14 mouse cellular contexts compared by ENCODE assay signal in the genomic region with DNA sequence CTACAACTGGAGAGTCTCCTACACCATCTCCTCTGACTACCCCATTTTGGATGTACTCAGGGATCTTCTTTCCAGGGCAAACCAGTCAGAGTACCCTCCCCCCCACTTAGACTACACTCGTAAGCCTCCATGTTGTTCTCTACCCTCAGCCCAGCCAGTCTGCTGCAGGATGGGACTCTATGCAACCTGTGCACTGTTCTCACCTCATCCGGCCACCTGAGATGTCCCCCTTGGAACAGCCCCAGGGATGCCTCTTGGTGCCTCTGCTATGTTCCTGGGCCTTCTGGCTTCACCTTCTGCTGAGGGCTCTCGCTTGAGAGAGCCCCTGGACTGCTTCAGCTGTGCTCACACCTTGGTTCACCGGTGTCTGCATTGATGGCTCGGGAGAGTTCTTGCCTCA.
A peak's percentile ranks its signal among the peaks of the same experiment; 100 is the strongest.
DNase-seq lines count a peak whose midpoint lies in the region; ATAC-seq and TF ChIP-seq lines count a peak whose summit lies in the region.
"Had no signal": no experiment of that assay in that cellular context is flagged by ENCODE, and none has a peak within 500 bp of the region (broad histone marks: within the 10 kb centered on the region; RNA-seq: fewer than 3 reads in every experiment).

No protein-coding gene starts in this region.

- H3K4me1 ChIP-seq in cerebellum, adult 2 months (ENCODE audit: control insufficient read depth, insufficient read depth, low read length): peaks cover 45% of the 10 kb centered on the region
- peaks cover 15% of the 10 kb centered on the region for H3K4me1 ChIP-seq in limb, embryonic 11.5 days (ENCODE audit: control insufficient read depth, insufficient read depth, low read length)
- peaks cover 11% of the 10 kb centered on the region for H3K4me1 ChIP-seq in midbrain, embryonic 10.5 days

- no peaks in the 10 kb centered on the region for H3K27me3 ChIP-seq in cerebellum, adult 2 months (ENCODE audit: control insufficient read depth, insufficient read depth, low read length)
- no peaks in the 10 kb centered on the region for H3K27me3 ChIP-seq in limb, embryonic 11.5 days (ENCODE audit: control insufficient read depth, insufficient read depth, low read length)
- no peaks in the 10 kb centered on the region for H3K27me3 ChIP-seq in midbrain, embryonic 10.5 days (ENCODE audit: low read depth, poor library complexity, severe bottlenecking)
- H3K27me3 ChIP-seq: forebrain, embryonic 13.5 days; forebrain, embryonic 15.5 days had no signal

- H3K27ac ChIP-seq in cerebellum, adult 2 months (ENCODE audit: insufficient read depth, low read length): no peak overlapping the region
- H3K27ac ChIP-seq in limb, embryonic 11.5 days (replicated peaks; ENCODE audit: low read depth, low read length): no peak overlapping the region
- no peak overlapping the region for H3K27ac ChIP-seq in midbrain, embryonic 10.5 days (replicated peaks)
- H3K27ac ChIP-seq: embryonic facial prominence, embryonic 12.5 days; forebrain, embryonic 13.5 days; forebrain, embryonic 15.5 days had no signal

- H3K4me2 ChIP-seq in limb, embryonic 11.5 days (ENCODE audit: low read depth, severe bottlenecking): no peak overlapping the region
- H3K4me2 ChIP-seq: embryonic facial prominence, embryonic 12.5 days; forebrain, embryonic 13.5 days; forebrain, embryonic 15.5 days had no signal

- H3K4me3 ChIP-seq in cerebellum, adult 2 months (replicated peaks; ENCODE audit: insufficient read depth, low read depth, low read length): no peak overlapping the region
- no peak overlapping the region for H3K4me3 ChIP-seq in limb, embryonic 11.5 days (ENCODE audit: low read depth, low read length)
- H3K4me3 ChIP-seq in midbrain, embryonic 10.5 days: no peak overlapping the region
- H3K4me3 ChIP-seq: embryonic facial prominence, embryonic 10.5 days; embryonic facial prominence, embryonic 12.5 days; forebrain, embryonic 13.5 days; forebrain, embryonic 15.5 days had no signal

- DNase-seq in cerebellum, adult 11-12 months: peak; percentile 53
- DNase-seq in cerebellum, postnatal 10 days: no peak
- peak; percentile 63 for DNase-seq in cerebellum, adult 9-11 months
- DNase-seq in cerebellum, adult 2 months: no peak
- no peak for DNase-seq in limb, embryonic 11.5 days (ENCODE audit: low spot score)
- DNase-seq in midbrain, embryonic 10.5 days (ENCODE audit: low spot score): no peak
- DNase-seq: adrenal gland, adult 2 months; adrenal gland, postnatal 10 days; adrenal gland, postnatal 36 days; forebrain, postnatal 0 days had no signal

- H3K9ac ChIP-seq in limb, embryonic 11.5 days (ENCODE audit: low read length): no peak overlapping the region
- H3K9ac ChIP-seq: embryonic facial prominence, embryonic 12.5 days; forebrain, embryonic 13.5 days; forebrain, embryonic 15.5 days; forebrain, postnatal 0 days had no signal

- no peak for TF ChIP-seq POLR2A in cerebellum, adult 2 months (IDR thresholded peaks at IDR 0.05; ENCODE audit: borderline replicate concordance, insufficient read depth, low read length)

- H3K9me3 ChIP-seq in limb, embryonic 11.5 days (ENCODE audit: control insufficient read depth, low read length): no peaks in the 10 kb centered on the region
- no peaks in the 10 kb centered on the region for H3K9me3 ChIP-seq in midbrain, embryonic 10.5 days (replicated peaks)
- H3K9me3 ChIP-seq: embryonic facial prominence, embryonic 10.5 days; embryonic facial prominence, embryonic 12.5 days; forebrain, embryonic 13.5 days; forebrain, embryonic 15.5 days had no signal

- 29% methylated on average over 5 of the region's 5 CpGs for WGBS in cerebellum, adult 2 months
- WGBS in limb, embryonic 11.5 days: 78% methylated on average over 5 of the region's 5 CpGs
- WGBS in midbrain, embryonic 10.5 days: 90% methylated on average over 5 of the region's 5 CpGs

- H3K36me3 ChIP-seq in limb, embryonic 11.5 days (ENCODE audit: control insufficient read depth, insufficient read depth, low read length): no peaks in the 10 kb centered on the region
- no peaks in the 10 kb centered on the region for H3K36me3 ChIP-seq in midbrain, embryonic 10.5 days
- H3K36me3 ChIP-seq: embryonic facial prominence, embryonic 10.5 days; embryonic facial prominence, embryonic 12.5 days; forebrain, embryonic 15.5 days had no signal

- no peak for TF ChIP-seq CTCF in cerebellum, adult 2 months (IDR thresholded peaks at IDR 0.05; ENCODE audit: borderline replicate concordance, insufficient read depth, low read depth, low read length)

- 0 out of 2 replicates have a peak, but pooled peaks have one; percentile 8 for ATAC-seq in limb, embryonic 11.5 days (ENCODE audit: insufficient number of reproducible peaks, low FRiP score, low TSS enrichment, low read depth)
- ATAC-seq: forebrain, embryonic 13.5 days had no signal

Comparison
In these comparisons a context has a peak if more than half of its experiments do, and no peak if none do; other contexts are left out.
1. DNase-seq: peak in cerebellum, adult 11-12 months (single experiment) and cerebellum, adult 9-11 months (single experiment); none in cerebellum, postnatal 10 days (0 of 2), cerebellum, adult 2 months (0 of 2), limb, embryonic 11.5 days (single experiment) and midbrain, embryonic 10.5 days (single experiment).